Mouse (Mus musculus) testis, adult 2 months (tissue): ENCODE data around the gene Hebp1.

Source experiments
- CTCF ChIP-seq: fragments of 200-500 bp; IDR thresholded peaks from 2 replicates; pipeline ENCODE4 v1.5.1; 2012; ENCODE audit warnings: low read depth, mild to moderate bottlenecking, inconsistent platforms, low read length, moderate library complexity; ENCODE audit not compliant: control insufficient read depth, insufficient read depth, insufficient replicate concordance
- POLR2A ChIP-seq: fragments of 200-500 bp; IDR thresholded peaks from 2 replicates; pipeline ENCODE4 v1.6.1; 2012; ENCODE audit warnings: low read depth, mild to moderate bottlenecking, inconsistent platforms, low read length, moderate library complexity; ENCODE audit not compliant: control insufficient read depth

GRCm38 (mm10) chr6:135245586-135245985, 47.8 kb upstream of the Hebp1 start:
- TF ChIP-seq POLR2A = no peak
- no peak for TF ChIP-seq CTCF
